Mouse (Mus musculus): ENCODE data around the gene Bpi.
A peak's percentile ranks its signal among the peaks of the same experiment; 100 is the strongest.

Gene Bpi

GRCm38 (mm10) chr2:158285655-158286054, 27.8 kb downstream of the Bpi start:
- no peak for DNase-seq (ENCODE audit: low spot score in 2 of 2)

GRCm38 (mm10) chr2:158295700-158296099, 37.8 kb downstream of the Bpi start:
- no peak for DNase-seq (ENCODE audit: low spot score in 2 of 2)

- DNase-seq (ENCODE audit: low spot score in 2 of 2): no peak
Measured at GRCm38 (mm10) chr2:158299203-158299602, 41.3 kb downstream of the Bpi start.

GRCm38 (mm10) chr2:158299731-158300130, 41.8 kb downstream of the Bpi start:
- no peak for DNase-seq (ENCODE audit: low spot score in 2 of 2)

GRCm38 (mm10) chr2:158302807-158303206, 44.9 kb downstream of the Bpi start:
- DNase-seq (ENCODE audit: low spot score in 2 of 2): no peak

- peak; percentile 31 to 68 for DNase-seq (ENCODE audit: low spot score in 2 of 2)
Measured at GRCm38 (mm10) chr2:158305948-158306695, 48.2 kb downstream of the Bpi start, which contains the start of gene Lbp. TSS of gene Lbp (plus strand) at chr2:158306493.

- DNase-seq (ENCODE audit: low spot score in 2 of 2): no peak
Measured at GRCm38 (mm10) chr2:158306696-158307049, 48.8 kb downstream of the Bpi start.

- DNase-seq (ENCODE audit: low spot score in 2 of 2): no peak
Measured at GRCm38 (mm10) chr2:158308276-158308675, 50.4 kb downstream of the Bpi start.

GRCm38 (mm10) chr2:158313089-158313488, 55.2 kb downstream of the Bpi start:
- no peak for DNase-seq (ENCODE audit: low spot score in 2 of 2)

- DNase-seq (ENCODE audit: low spot score in 2 of 2): no peak
Measured at GRCm38 (mm10) chr2:158316371-158316770, 58.5 kb downstream of the Bpi start.

GRCm38 (mm10) chr2:158317026-158317425, 59.1 kb downstream of the Bpi start:
- DNase-seq (ENCODE audit: low spot score in 2 of 2): peak; percentile 37 to 76

GRCm38 (mm10) chr2:158321596-158321995, 63.7 kb downstream of the Bpi start:
- no peak for DNase-seq (ENCODE audit: low spot score in 2 of 2)

- no peak for DNase-seq (ENCODE audit: low spot score in 2 of 2)
Measured at GRCm38 (mm10) chr2:158322845-158323244, 65.0 kb downstream of the Bpi start.

GRCm38 (mm10) chr2:158324531-158325190, 66.8 kb downstream of the Bpi start:
- no peak for DNase-seq (ENCODE audit: low spot score in 2 of 2)

GRCm38 (mm10) chr2:158325609-158326008, 67.7 kb downstream of the Bpi start:
- DNase-seq (ENCODE audit: low spot score in 2 of 2): no peak
